Mouse (Mus musculus) kidney, postnatal 0 days (tissue): Measurements from ENCODE around the gene Fibcd1. TPM values are rescaled to one million over a fixed set of nuclear protein-coding genes. Genes with fewer than 3 reads are reported as not detected.

Experiments used
- ATAC-seq: fragments of 200-750 bp; cut with Nextera tagmentation; replicated peaks from 2 replicates; pipeline ENCODE4 v1.8.0; 2017; ENCODE audit warnings: low read depth, moderate number of reproducible peaks, moderate TSS enrichment, moderate library complexity; ENCODE audit not compliant: low FRiP score
- DNase-seq: peaks from one replicate; pipeline ENCODE4 v3.0.0-alpha.2; 2016; ENCODE audit warnings: low spot score
- H3K27ac ChIP-seq: fragments of 300-500 bp; sonication (generic); 2 replicates; pipeline ENCODE4 v1.5.1; 2014; ENCODE audit warnings: mild to moderate bottlenecking
- H3K27me3 ChIP-seq: fragments of 300-500 bp; sonication (generic); 2 replicates; pipeline ENCODE4 v1.6.1; 2014; ENCODE audit warnings: low read length, mixed read lengths; ENCODE audit not compliant: insufficient read depth
- H3K36me3 ChIP-seq: fragments of 300-500 bp; sonication (generic); 2 replicates; pipeline ENCODE4 v1.6.1; 2014; ENCODE audit warnings: low read length, mixed read lengths; ENCODE audit not compliant: insufficient read depth
- H3K4me1 ChIP-seq: fragments of 300-500 bp; sonication (generic); replicated peaks from 2 replicates; pipeline ENCODE4 v1.6.1; 2014; ENCODE audit warnings: antibody characterized with exemption, low read length, mixed read lengths; ENCODE audit not compliant: insufficient read depth
- H3K4me2 ChIP-seq: fragments of 300-500 bp; sonication (generic); 2 replicates; pipeline ENCODE4 v1.6.1; 2014; ENCODE audit warnings: mild to moderate bottlenecking, low read length, moderate library complexity, mixed read lengths
- H3K4me3 ChIP-seq: fragments of 300-500 bp; sonication (generic); replicated peaks from 2 replicates; pipeline ENCODE4 v1.5.1; 2014; ENCODE audit warnings: low read depth, low read length
- H3K9ac ChIP-seq: fragments of 300-500 bp; sonication (generic); 2 replicates; pipeline ENCODE4 v1.6.1; 2014; ENCODE audit warnings: low read depth, low read length
- H3K9me3 ChIP-seq: fragments of 300-500 bp; sonication (generic); replicated peaks from 2 replicates; pipeline ENCODE4 v1.6.1; 2016; ENCODE audit warnings: low read length, inconsistent platforms, mixed read lengths
- CTCF ChIP-seq: IDR thresholded peaks from 2 replicates; pipeline ENCODE4 v1.5.1; 2016; ENCODE audit warnings: antibody characterized with exemption, low read depth, mild to moderate bottlenecking, moderate library complexity
- WGBS: fragments of 180-500 bp; shearing (Covaris S2); extraction: QIAGEN DNeasy Blood & Tissue Kit; methylation state at CpG from one replicate; pipeline ENCODE4 v1.1.7; 2014; 5-methylcytosine and 5-hydroxymethylcytosine counted together
- polyA plus RNA-seq: library from polyadenylated mRNA; unstranded; fragments of >200 nt; fragmentation: Nextera tagmentation; extraction: Ambion mirVana; gene quantifications from 2 replicates; pipeline ENCODE4 v1.2.1, GENCODE M21; 2015

The Fibcd1 gene
- polyA plus RNA-seq, 1 experiment from 2014 or later = 0.75 TPM

GRCm38 (mm10) chr2:31863766-31864165 is 18.0 kb upstream of the Fibcd1 start:
- TF ChIP-seq CTCF = no peak
- 85% methylated on average over 1 of the region's 1 CpGs for WGBS
- no peak for ATAC-seq
- H3K4me1 ChIP-seq = 0 out of 2 replicates have a peak, but pooled peaks cover 4% of the 10 kb centered on the region
- no peak overlapping the region for H3K4me2 ChIP-seq
- no peak overlapping the region for H3K27ac ChIP-seq
- no peak for DNase-seq
- no peaks in the 10 kb centered on the region for H3K36me3 ChIP-seq
- H3K9me3 ChIP-seq = no peaks in the 10 kb centered on the region
- no peak overlapping the region for H3K9ac ChIP-seq
- no peak overlapping the region for H3K4me3 ChIP-seq
- no peaks in the 10 kb centered on the region for H3K27me3 ChIP-seq

GRCm38 (mm10) chr2:31862919-31863318 is 17.1 kb upstream of the Fibcd1 start:
- H3K27me3 ChIP-seq = no peaks in the 10 kb centered on the region
- H3K4me1 ChIP-seq = 0 out of 2 replicates have a peak, but pooled peaks cover 4% of the 10 kb centered on the region
- H3K9ac ChIP-seq = no peak overlapping the region
- H3K36me3 ChIP-seq = no peaks in the 10 kb centered on the region
- H3K27ac ChIP-seq = no peak overlapping the region
- DNase-seq (no peak), ATAC-seq (no peak)
- no peak overlapping the region for H3K4me3 ChIP-seq
- H3K4me2 ChIP-seq = no peak overlapping the region
- TF ChIP-seq CTCF = no peak
- H3K9me3 ChIP-seq = no peaks in the 10 kb centered on the region
- 54% methylated on average over 1 of the region's 1 CpGs for WGBS

- Histone ChIP-seq H3K27ac (no peak overlapping the region), H3K27me3 (no peaks in the 10 kb centered on the region), H3K9me3 (no peaks in the 10 kb centered on the region), H3K36me3 (no peaks in the 10 kb centered on the region), H3K4me1 (0 out of 2 replicates have a peak, but pooled peaks cover 4% of the 10 kb centered on the region), H3K9ac (no peak overlapping the region), H3K4me2 (no peak overlapping the region), H3K4me3 (no peak overlapping the region)
- WGBS = 33% methylated on average over 12 of the region's 12 CpGs
- no peak for TF ChIP-seq CTCF
- no peak for DNase-seq
- ATAC-seq = no peak
Observed at GRCm38 (mm10) chr2:31858500-31858899, 12.7 kb upstream of the Fibcd1 start.

- ATAC-seq (no peak), DNase-seq (no peak)
- TF ChIP-seq CTCF = no peak
- 0 out of 2 replicates have a peak, but pooled peaks cover 4% of the 10 kb centered on the region for H3K4me1 ChIP-seq
- no peak overlapping the region for H3K27ac ChIP-seq
- H3K4me3 ChIP-seq = no peak overlapping the region
- no peaks in the 10 kb centered on the region for H3K9me3 ChIP-seq
- H3K4me2 ChIP-seq = no peak overlapping the region
- WGBS = 66% methylated on average over 6 of the region's 6 CpGs
- H3K36me3 ChIP-seq = no peaks in the 10 kb centered on the region
- no peak overlapping the region for H3K9ac ChIP-seq
- H3K27me3 ChIP-seq = no peaks in the 10 kb centered on the region
Observed at GRCm38 (mm10) chr2:31857180-31857579, 11.4 kb upstream of the Fibcd1 start.

- 0 out of 2 replicates have a peak, but pooled peaks cover 4% of the 10 kb centered on the region for H3K4me1 ChIP-seq
- no peak for ATAC-seq
- no peak overlapping the region for H3K9ac ChIP-seq
- whole genome bisulfite sequencing = 70% methylated on average over 8 of the region's 8 CpGs
- DNase-seq = no peak
- no peaks in the 10 kb centered on the region for H3K36me3 ChIP-seq
- no peak overlapping the region for H3K27ac ChIP-seq
- no peak overlapping the region for H3K4me2 ChIP-seq
- no peaks in the 10 kb centered on the region for H3K27me3 ChIP-seq
- H3K4me3 ChIP-seq = no peak overlapping the region
- no peaks in the 10 kb centered on the region for H3K9me3 ChIP-seq
- no peak for TF ChIP-seq CTCF
Observed at GRCm38 (mm10) chr2:31855991-31856390, 10.2 kb upstream of the Fibcd1 start.

GRCm38 (mm10) chr2:31850141-31850540 is 4.3 kb upstream of the Fibcd1 start:
- DNase-seq (no peak), ATAC-seq (no peak)
- Histone ChIP-seq H3K9me3 (no peaks in the 10 kb centered on the region), H3K4me3 (no peak overlapping the region), H3K4me2 (no peak overlapping the region), H3K36me3 (no peaks in the 10 kb centered on the region), H3K27ac (no peak overlapping the region), H3K9ac (no peak overlapping the region), H3K27me3 (peaks cover 19% of the 10 kb centered on the region), H3K4me1 (peaks cover 19% of the 10 kb centered on the region)
- WGBS = 28% methylated on average over 12 of the region's 12 CpGs
- no peak for TF ChIP-seq CTCF

GRCm38 (mm10) chr2:31847908-31848307 is 2.1 kb upstream of the Fibcd1 start:
- H3K27ac ChIP-seq = no peak overlapping the region
- no peaks in the 10 kb centered on the region for H3K36me3 ChIP-seq
- no peaks in the 10 kb centered on the region for H3K9me3 ChIP-seq
- H3K4me3 ChIP-seq = no peak overlapping the region
- peaks cover 15% of the 10 kb centered on the region for H3K4me1 ChIP-seq
- peaks cover 24% of the 10 kb centered on the region for H3K27me3 ChIP-seq
- DNase-seq = peak; percentile 46
- H3K4me2 ChIP-seq = no peak overlapping the region
- no peak overlapping the region for H3K9ac ChIP-seq
- 25% methylated on average over 6 of the region's 6 CpGs for WGBS
- 0 out of 2 replicates have a peak, but pooled peaks have one; percentile 26 for ATAC-seq
- peak; percentile 71 for TF ChIP-seq CTCF
